Mouse (Mus musculus) brain, embryonic 18.5 days (tissue): ENCODE measurements around the gene Kat6b.
"Not testable (repeated sequence)": the region's sequence is repeated elsewhere in the genome, so short reads cannot be mapped to it uniquely, and the experiment has no call there.

ENCODE experiments used
- DNase-seq: peaks from one replicate; pipeline ENCODE4 v3.0.0-alpha.2; 2012; ENCODE audit warnings: low read depth, low spot score

Kat6b gene

GRCm38 (mm10) chr14:21662465-21663142 is 181.4 kb downstream of the Kat6b start:
- no peak for DNase-seq

- DNase-seq = no peak
Measured at GRCm38 (mm10) chr14:21669218-21669617, 188.0 kb downstream of the Kat6b start.

- no peak for DNase-seq
Measured at GRCm38 (mm10) chr14:21669633-21670421, 188.6 kb downstream of the Kat6b start.

- not testable (repeated sequence) for DNase-seq
Measured at GRCm38 (mm10) chr14:21670422-21671006, 189.3 kb downstream of the Kat6b start.

- DNase-seq = no peak
Measured at GRCm38 (mm10) chr14:21673100-21673499, 191.9 kb downstream of the Kat6b start.

- DNase-seq = no peak
Measured at GRCm38 (mm10) chr14:21674471-21674870, 193.2 kb downstream of the Kat6b start.

- DNase-seq = no peak
Measured at GRCm38 (mm10) chr14:21676223-21676622, 195.0 kb downstream of the Kat6b start.

- no peak for DNase-seq
Measured at GRCm38 (mm10) chr14:21678509-21679285, 197.5 kb downstream of the Kat6b start.

GRCm38 (mm10) chr14:21679631-21680201 is 198.5 kb downstream of the Kat6b start:
- no peak for DNase-seq

- DNase-seq = no peak
Measured at GRCm38 (mm10) chr14:21682681-21683129, 201.5 kb downstream of the Kat6b start.

- no peak for DNase-seq
Measured at GRCm38 (mm10) chr14:21683834-21684233, 202.6 kb downstream of the Kat6b start.

GRCm38 (mm10) chr14:21685411-21686146 is 204.3 kb downstream of the Kat6b start:
- DNase-seq = no peak

- DNase-seq = no peak
Measured at GRCm38 (mm10) chr14:21686376-21687279, 205.4 kb downstream of the Kat6b start.

GRCm38 (mm10) chr14:21691070-21691469 is 209.8 kb downstream of the Kat6b start:
- no peak for DNase-seq

- no peak for DNase-seq
Measured at GRCm38 (mm10) chr14:21695020-21695419, 213.8 kb downstream of the Kat6b start.

GRCm38 (mm10) chr14:21696186-21696830 is 215.1 kb downstream of the Kat6b start:
- no peak for DNase-seq

GRCm38 (mm10) chr14:21702691-21703090 is 221.5 kb downstream of the Kat6b start:
- no peak for DNase-seq

GRCm38 (mm10) chr14:21703255-21703654 is 222.0 kb downstream of the Kat6b start:
- DNase-seq = no peak

- no peak for DNase-seq
Measured at GRCm38 (mm10) chr14:21705462-21705861, 224.2 kb downstream of the Kat6b start.
